Mouse (Mus musculus): ENCODE data around the gene Mast3.

GRCm38 (mm10) chr8:70791975-70792691 lies 12.7 kb downstream of the Mast3 start:
- peak; percentile 52 for TF ChIP-seq POLR2A (IDR thresholded peaks at IDR 0.05; ENCODE audit: low read depth, low read length)
- TF ChIP-seq CTCF (IDR thresholded peaks at IDR 0.05; ENCODE audit: extremely low read depth, insufficient read depth, insufficient read length, insufficient replicate concordance), result no peak

Data from spleen, adult 2 months (tissue).